Mouse (Mus musculus) kidney, embryonic 15.5 days (tissue): ENCODE measurements around the gene Map1lc3b. TPM values are rescaled to one million over a fixed set of nuclear protein-coding genes. Genes with fewer than 3 reads are reported as not detected.
"Not testable (repeated sequence)": the region's sequence is repeated elsewhere in the genome, so short reads cannot be mapped to it uniquely, and the experiment has no call there.

ENCODE experiments used
- ATAC-seq: fragments of 200-750 bp; cut with Nextera tagmentation; replicated peaks from 2 replicates; pipeline ENCODE4 v1.8.0; 2017; ENCODE audit warnings: moderate TSS enrichment; ENCODE audit not compliant: low FRiP score
- H3K27ac ChIP-seq: fragments of 300-500 bp; sonication (generic); 2 replicates; pipeline ENCODE4 v1.5.1; 2015; ENCODE audit warnings: mild to moderate bottlenecking, inconsistent platforms
- H3K27me3 ChIP-seq: fragments of 300-500 bp; sonication (generic); 2 replicates; pipeline ENCODE4 v1.6.1; 2015; ENCODE audit warnings: inconsistent platforms
- H3K36me3 ChIP-seq: fragments of 300-500 bp; sonication (generic); 2 replicates; pipeline ENCODE4 v1.6.1; 2015; ENCODE audit warnings: inconsistent platforms
- H3K4me1 ChIP-seq: fragments of 300-500 bp; sonication (generic); 2 replicates; pipeline ENCODE4 v1.6.1; 2015; ENCODE audit warnings: inconsistent platforms
- H3K4me2 ChIP-seq: fragments of 300-500 bp; sonication (generic); 2 replicates; pipeline ENCODE4 v1.6.1; 2015; ENCODE audit warnings: moderate library complexity, mild to moderate bottlenecking, inconsistent platforms
- H3K4me3 ChIP-seq: fragments of 300-500 bp; sonication (generic); replicated peaks from 2 replicates; pipeline ENCODE4 v1.5.1; 2015; ENCODE audit warnings: mild to moderate bottlenecking, inconsistent platforms
- H3K9ac ChIP-seq: fragments of 300-500 bp; sonication (generic); 2 replicates; pipeline ENCODE4 v1.6.1; 2015; ENCODE audit warnings: mild to moderate bottlenecking, inconsistent platforms
- H3K9me3 ChIP-seq: fragments of 300-500 bp; sonication (generic); replicated peaks from 2 replicates; pipeline ENCODE4 v1.6.1; 2016; ENCODE audit warnings: inconsistent platforms
- WGBS: fragments of 180-500 bp; shearing (Covaris S2); methylation state at CpG from one replicate; pipeline ENCODE4 v1.1.7; 2015; ENCODE audit warnings: mixed read lengths; 5-methylcytosine and 5-hydroxymethylcytosine counted together
- polyA plus RNA-seq: library from polyadenylated mRNA; unstranded; fragments of >200 nt; fragmentation: Nextera tagmentation; extraction: Ambion mirVana; gene quantifications from 2 replicates; pipeline ENCODE4 v1.2.1, GENCODE M21; 2015

Map1lc3b gene
- polyA plus RNA-seq, 1 experiment from 2014 or later = 183 TPM

- Histone ChIP-seq H3K4me3 (no peak overlapping the region), H3K4me2 (no peak overlapping the region), H3K27ac (0 out of 2 replicates have a peak overlapping the region, but pooled peaks have one; percentile 45), H3K4me1 (peaks cover 32% of the 10 kb centered on the region), H3K36me3 (peaks cover 53% of the 10 kb centered on the region), H3K9ac (no peak overlapping the region), H3K27me3 (no peaks in the 10 kb centered on the region), H3K9me3 (no peaks in the 10 kb centered on the region)
- no peak for ATAC-seq
- 76% methylated on average over 9 of the region's 9 CpGs for WGBS
These were observed 3.8 kb downstream of the Map1lc3b start for GRCm38 (mm10) chr8:121593983-121594382.

- H3K9ac ChIP-seq, H3K4me2 ChIP-seq, H3K27ac ChIP-seq, H3K4me1 ChIP-seq, H3K27me3 ChIP-seq, H3K9me3 ChIP-seq, H3K4me3 ChIP-seq, ATAC-seq: not testable (repeated sequence)
- 77% methylated on average over 2 of the region's 2 CpGs for WGBS
- peaks cover 86% of the 10 kb centered on the region for H3K36me3 ChIP-seq
These were observed 7.3 kb downstream of the Map1lc3b start for GRCm38 (mm10) chr8:121597492-121597891.

GRCm38 (mm10) chr8:121598190-121598589 lies 8.0 kb downstream of the Map1lc3b start:
- Histone ChIP-seq H3K27me3 (no peaks in the 10 kb centered on the region), H3K27ac (no peak overlapping the region), H3K4me3 (no peak overlapping the region), H3K4me1 (peaks cover 5% of the 10 kb centered on the region), H3K9ac (no peak overlapping the region), H3K9me3 (no peaks in the 10 kb centered on the region), H3K36me3 (peaks cover 92% of the 10 kb centered on the region), H3K4me2 (no peak overlapping the region)
- 86% methylated on average over 7 of the region's 7 CpGs for WGBS
- no peak for ATAC-seq

DNA sequence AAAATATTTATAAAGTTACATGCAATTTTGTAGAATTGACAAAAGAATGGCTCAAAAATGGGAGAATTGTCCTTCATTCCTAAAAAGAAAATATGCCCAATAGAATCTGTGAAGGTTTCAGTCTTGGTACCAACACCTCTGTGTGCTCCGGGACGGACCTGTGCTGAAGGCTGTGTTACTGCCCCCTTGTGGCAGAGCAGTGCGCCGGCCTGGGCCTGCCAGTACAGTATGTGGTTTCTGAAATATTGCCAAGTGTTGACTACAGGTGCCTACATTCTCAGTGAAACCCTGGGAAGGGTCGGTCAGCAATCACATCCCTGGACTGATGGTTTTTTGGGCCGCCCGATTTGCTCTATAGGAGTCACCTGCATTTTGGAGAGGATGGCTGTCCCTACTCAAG lies 8.7 kb downstream of the Map1lc3b start:
- 30% methylated on average over 7 of the region's 7 CpGs for WGBS

DNA sequence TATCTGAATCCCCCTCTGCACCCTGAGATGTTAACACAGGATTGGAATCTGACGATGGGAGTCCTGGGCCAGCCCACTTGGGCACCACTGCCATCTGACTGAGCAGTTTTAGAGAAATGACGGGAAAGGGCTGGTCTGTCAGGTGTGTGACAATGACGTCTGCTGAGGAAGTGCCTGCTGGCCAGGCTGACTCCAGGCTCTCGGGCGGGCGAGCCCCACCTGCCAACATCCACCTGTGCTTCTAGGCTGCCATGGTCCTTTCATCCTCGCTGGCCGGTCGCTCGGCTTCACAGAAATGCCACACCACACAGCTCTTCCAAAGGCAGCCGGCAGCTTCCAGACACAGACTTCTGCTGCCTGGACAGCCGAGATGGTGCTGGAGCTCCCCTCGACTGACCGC lies 9.7 kb downstream of the Map1lc3b start:
- Histone ChIP-seq H3K27ac (no peak overlapping the region), H3K9me3 (no peaks in the 10 kb centered on the region), H3K4me3 (no peak overlapping the region), H3K4me1 (no peaks in the 10 kb centered on the region), H3K36me3 (peaks cover 92% of the 10 kb centered on the region), H3K9ac (no peak overlapping the region), H3K27me3 (no peaks in the 10 kb centered on the region), H3K4me2 (no peak overlapping the region)
- WGBS = 85% methylated on average over 14 of the region's 14 CpGs
- ATAC-seq = no peak

More for the DNA sequence above, 8.7 kb downstream of the Map1lc3b start:
- no peaks in the 10 kb centered on the region; the same call in 1 of the 2 replicates for H3K4me1 ChIP-seq
- no peak overlapping the region for H3K4me2 ChIP-seq
- H3K27ac ChIP-seq = no peak overlapping the region
- peaks cover 92% of the 10 kb centered on the region for H3K36me3 ChIP-seq
- no peak overlapping the region for H3K9ac ChIP-seq
- no peaks in the 10 kb centered on the region for H3K9me3 ChIP-seq
- ATAC-seq = peak; percentile 79; the same call in 1 of the 2 replicates
- H3K4me3 ChIP-seq = no peak overlapping the region
- no peaks in the 10 kb centered on the region for H3K27me3 ChIP-seq

GRCm38 (mm10) chr8:121602411-121602810 lies 12.2 kb downstream of the Map1lc3b start:
- no peak overlapping the region for H3K4me2 ChIP-seq
- no peaks in the 10 kb centered on the region for H3K27me3 ChIP-seq
- H3K9ac ChIP-seq = no peak overlapping the region
- no peaks in the 10 kb centered on the region for H3K9me3 ChIP-seq
- H3K27ac ChIP-seq = no peak overlapping the region
- 93% methylated on average over 12 of the region's 12 CpGs for WGBS
- no peak overlapping the region for H3K4me3 ChIP-seq
- no peak for ATAC-seq
- H3K4me1 ChIP-seq = no peaks in the 10 kb centered on the region
- peaks cover 94% of the 10 kb centered on the region for H3K36me3 ChIP-seq

GRCm38 (mm10) chr8:121602860-121603259 lies 12.7 kb downstream of the Map1lc3b start:
- 0 out of 2 replicates have a peak, but pooled peaks have one; percentile 14 for ATAC-seq
- H3K36me3 ChIP-seq = peaks cover 94% of the 10 kb centered on the region
- no peaks in the 10 kb centered on the region for H3K9me3 ChIP-seq

DNA sequence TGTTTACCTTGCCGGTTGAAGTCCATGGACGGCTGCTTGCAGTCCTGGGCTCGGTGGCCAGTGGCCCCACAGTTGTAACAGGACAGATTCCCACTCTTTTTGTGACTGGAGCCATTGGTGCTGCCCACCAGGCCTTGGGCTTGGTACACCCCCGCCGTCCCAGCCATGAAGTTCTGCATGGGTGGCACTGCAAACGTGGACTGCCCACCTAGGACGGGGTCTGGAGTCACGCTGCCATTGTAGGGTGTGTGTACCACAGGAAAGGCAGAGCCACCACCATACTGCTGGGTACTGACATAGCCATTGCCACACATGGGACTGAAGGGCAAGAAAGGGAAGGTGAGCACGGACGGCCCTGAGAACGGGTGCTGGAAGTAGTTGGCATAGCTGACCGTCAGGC lies 13.6 kb downstream of the Map1lc3b start:
- 94% methylated on average over 12 of the region's 12 CpGs for WGBS
- Histone ChIP-seq H3K36me3 (peaks cover 97% of the 10 kb centered on the region), H3K9ac (no peak overlapping the region), H3K27ac (no peak overlapping the region), H3K4me1 (no peaks in the 10 kb centered on the region), H3K27me3 (no peaks in the 10 kb centered on the region), H3K4me2 (no peak overlapping the region), H3K9me3 (no peaks in the 10 kb centered on the region), H3K4me3 (no peak overlapping the region)
- no peak for ATAC-seq

More at GRCm38 (mm10) chr8:121602860-121603259, 12.7 kb downstream of the Map1lc3b start:
- H3K27me3 ChIP-seq = no peaks in the 10 kb centered on the region
- H3K4me2 ChIP-seq = no peak overlapping the region
- H3K27ac ChIP-seq = no peak overlapping the region
- WGBS = 25% methylated on average over 3 of the region's 3 CpGs
- H3K4me3 ChIP-seq = no peak overlapping the region
- H3K9ac ChIP-seq = no peak overlapping the region
- no peaks in the 10 kb centered on the region for H3K4me1 ChIP-seq

- H3K4me1 ChIP-seq = no peaks in the 10 kb centered on the region
- ATAC-seq = no peak
- H3K27me3 ChIP-seq = no peaks in the 10 kb centered on the region
- WGBS = 89% methylated on average over 5 of the region's 5 CpGs
- no peak overlapping the region for H3K4me3 ChIP-seq
- H3K27ac ChIP-seq = no peak overlapping the region
- H3K4me2 ChIP-seq = no peak overlapping the region
- H3K9ac ChIP-seq = no peak overlapping the region
- peaks cover 91% of the 10 kb centered on the region for H3K36me3 ChIP-seq
- H3K9me3 ChIP-seq = no peaks in the 10 kb centered on the region
These were observed 17.5 kb downstream of the Map1lc3b start for GRCm38 (mm10) chr8:121607661-121608060.

GRCm38 (mm10) chr8:121609251-121609650 lies 19.1 kb downstream of the Map1lc3b start:
- Histone ChIP-seq H3K27me3 (no peaks in the 10 kb centered on the region), H3K4me3 (no peak overlapping the region), H3K4me1 (no peaks in the 10 kb centered on the region), H3K27ac (no peak overlapping the region), H3K36me3 (peaks cover 76% of the 10 kb centered on the region), H3K9me3 (no peaks in the 10 kb centered on the region), H3K9ac (no peak overlapping the region), H3K4me2 (no peak overlapping the region)
- 87% methylated on average over 15 of the region's 15 CpGs for WGBS
- no peak for ATAC-seq

- H3K4me2 ChIP-seq = no peak overlapping the region
- H3K9me3 ChIP-seq = no peaks in the 10 kb centered on the region
- no peaks in the 10 kb centered on the region for H3K4me1 ChIP-seq
- no peak for ATAC-seq
- H3K36me3 ChIP-seq = peaks cover 70% of the 10 kb centered on the region
- 93% methylated on average over 11 of the region's 11 CpGs for WGBS
- H3K4me3 ChIP-seq = no peak overlapping the region
- H3K27me3 ChIP-seq = no peaks in the 10 kb centered on the region
- H3K27ac ChIP-seq = no peak overlapping the region
- H3K9ac ChIP-seq = no peak overlapping the region
These were observed 19.8 kb downstream of the Map1lc3b start for GRCm38 (mm10) chr8:121609916-121610315.

GRCm38 (mm10) chr8:121613419-121613818 lies 23.3 kb downstream of the Map1lc3b start:
- ATAC-seq = no peak
- Histone ChIP-seq H3K4me1 (0 out of 2 replicates have a peak, but pooled peaks cover 4% of the 10 kb centered on the region), H3K9ac (no peak overlapping the region), H3K4me3 (no peak overlapping the region), H3K27ac (no peak overlapping the region), H3K27me3 (no peaks in the 10 kb centered on the region), H3K36me3 (peaks cover 66% of the 10 kb centered on the region), H3K4me2 (no peak overlapping the region), H3K9me3 (no peaks in the 10 kb centered on the region)

GRCm38 (mm10) chr8:121619401-121619995 lies 29.3 kb downstream of the Map1lc3b start:
- no peaks in the 10 kb centered on the region for H3K9me3 ChIP-seq
- peaks cover 30% of the 10 kb centered on the region for H3K36me3 ChIP-seq
- no peak overlapping the region for H3K4me2 ChIP-seq
- no peaks in the 10 kb centered on the region for H3K27me3 ChIP-seq
- ATAC-seq = peak; percentile 71; the same call in 1 of the 2 replicates
- peaks cover 38% of the 10 kb centered on the region for H3K4me1 ChIP-seq
- H3K9ac ChIP-seq = no peak overlapping the region
- WGBS = 36% methylated on average over 7 of the region's 7 CpGs
- peak overlapping the region; percentile 84 for H3K27ac ChIP-seq
- H3K4me3 ChIP-seq = no peak overlapping the region
